Mouse (Mus musculus): ENCODE data around the gene Atp2b1. TPM values are rescaled to one million over a fixed set of nuclear protein-coding genes. Genes with fewer than 3 reads are reported as not detected.

The Atp2b1 gene
- total and polyA plus RNA-seq, 2 experiments from 2014 or later: 189 to 299 TPM

- no peak for TF ChIP-seq CTCF (IDR thresholded peaks at IDR 0.05)
- no peak overlapping the region for H3K4me3 ChIP-seq (ENCODE audit: low read depth, low read length)
- ATAC-seq (ENCODE audit: low FRiP score) (no peak), DNase-seq (ENCODE audit: low spot score) (no peak)
- H3K4me2 ChIP-seq (ENCODE audit: low read depth, low read length, poor library complexity, severe bottlenecking): no peak overlapping the region
- no peak overlapping the region for H3K27ac ChIP-seq (ENCODE audit: low read depth, low read length)
- no peaks in the 10 kb centered on the region for H3K9me3 ChIP-seq (ENCODE audit: low read length)
- H3K36me3 ChIP-seq (ENCODE audit: insufficient read depth, low read length): no peaks in the 10 kb centered on the region
- 77% methylated on average over 8 of the region's 8 CpGs for WGBS
- H3K9ac ChIP-seq (replicated peaks; ENCODE audit: low read length, poor library complexity, severe bottlenecking): no peak overlapping the region
- H3K27me3 ChIP-seq (ENCODE audit: insufficient read depth, low read length): no peaks in the 10 kb centered on the region
- H3K4me1 ChIP-seq (ENCODE audit: insufficient read depth, low read length): 0 out of 2 replicates have a peak, but pooled peaks cover 4% of the 10 kb centered on the region
These were observed 28.8 kb downstream of the Atp2b1 start for GRCm38 (mm10) chr10:98942999-98943398.

- Histone ChIP-seq H3K27ac (ENCODE audit: low read depth, low read length) (no peak overlapping the region), H3K9me3 (ENCODE audit: low read length) (no peaks in the 10 kb centered on the region), H3K4me1 (ENCODE audit: insufficient read depth, low read length) (0 out of 2 replicates have a peak, but pooled peaks cover 4% of the 10 kb centered on the region), H3K4me3 (ENCODE audit: low read depth, low read length) (no peak overlapping the region), H3K36me3 (ENCODE audit: insufficient read depth, low read length) (no peaks in the 10 kb centered on the region), H3K4me2 (ENCODE audit: low read depth, low read length, poor library complexity, severe bottlenecking) (no peak overlapping the region), H3K27me3 (ENCODE audit: insufficient read depth, low read length) (no peaks in the 10 kb centered on the region), H3K9ac (replicated peaks; ENCODE audit: low read length, poor library complexity, severe bottlenecking) (no peak overlapping the region)
- TF ChIP-seq CTCF (IDR thresholded peaks at IDR 0.05): no peak
- ATAC-seq (ENCODE audit: low FRiP score) (no peak), DNase-seq (ENCODE audit: low spot score) (no peak)
- WGBS: 51% methylated on average over 8 of the region's 8 CpGs
These were observed 29.7 kb downstream of the Atp2b1 start for GRCm38 (mm10) chr10:98943894-98944293.

GRCm38 (mm10) chr10:98946031-98946791, 32.0 kb downstream of the Atp2b1 start:
- H3K9ac ChIP-seq (replicated peaks; ENCODE audit: low read length, poor library complexity, severe bottlenecking): no peak overlapping the region
- H3K4me2 ChIP-seq (ENCODE audit: low read depth, low read length, poor library complexity, severe bottlenecking): no peak overlapping the region
- H3K27ac ChIP-seq (ENCODE audit: low read depth, low read length): no peak overlapping the region
- no peaks in the 10 kb centered on the region for H3K36me3 ChIP-seq (ENCODE audit: insufficient read depth, low read length)
- ATAC-seq (ENCODE audit: low FRiP score): no peak
- 71% methylated on average over 9 of the region's 9 CpGs for WGBS
- DNase-seq (ENCODE audit: low spot score): no peak
- H3K4me3 ChIP-seq (ENCODE audit: low read depth, low read length): no peak overlapping the region
- H3K4me1 ChIP-seq (ENCODE audit: insufficient read depth, low read length): 0 out of 2 replicates have a peak, but pooled peaks cover 4% of the 10 kb centered on the region
- no peaks in the 10 kb centered on the region for H3K27me3 ChIP-seq (ENCODE audit: insufficient read depth, low read length)
- H3K9me3 ChIP-seq (ENCODE audit: low read length): no peaks in the 10 kb centered on the region
- TF ChIP-seq CTCF (IDR thresholded peaks at IDR 0.05): peak; percentile 21; the same call in 1 of the 2 replicates

- Histone ChIP-seq H3K36me3 (ENCODE audit: insufficient read depth, low read length) (no peaks in the 10 kb centered on the region), H3K9me3 (ENCODE audit: low read length) (no peaks in the 10 kb centered on the region), H3K9ac (replicated peaks; ENCODE audit: low read length, poor library complexity, severe bottlenecking) (no peak overlapping the region), H3K27me3 (ENCODE audit: insufficient read depth, low read length) (no peaks in the 10 kb centered on the region), H3K4me3 (ENCODE audit: low read depth, low read length) (no peak overlapping the region), H3K27ac (ENCODE audit: low read depth, low read length) (no peak overlapping the region), H3K4me1 (ENCODE audit: insufficient read depth, low read length) (no peaks in the 10 kb centered on the region), H3K4me2 (ENCODE audit: low read depth, low read length, poor library complexity, severe bottlenecking) (no peak overlapping the region)
- 59% methylated on average over 2 of the region's 2 CpGs for WGBS
- DNase-seq (ENCODE audit: low spot score): no peak
- no peak for ATAC-seq (ENCODE audit: low FRiP score)
- no peak for TF ChIP-seq CTCF (IDR thresholded peaks at IDR 0.05)
These were observed 33.0 kb downstream of the Atp2b1 start for GRCm38 (mm10) chr10:98947206-98947605.

GRCm38 (mm10) chr10:98948096-98948495, 33.9 kb downstream of the Atp2b1 start:
- WGBS: 66% methylated on average over 5 of the region's 5 CpGs
- H3K27ac ChIP-seq (ENCODE audit: low read depth, low read length): no peak overlapping the region
- DNase-seq (ENCODE audit: low spot score) (no peak), ATAC-seq (ENCODE audit: low FRiP score) (no peak)
- H3K4me2 ChIP-seq (ENCODE audit: low read depth, low read length, poor library complexity, severe bottlenecking): no peak overlapping the region
- H3K9ac ChIP-seq (replicated peaks; ENCODE audit: low read length, poor library complexity, severe bottlenecking): no peak overlapping the region
- H3K36me3 ChIP-seq (ENCODE audit: insufficient read depth, low read length): no peaks in the 10 kb centered on the region
- no peaks in the 10 kb centered on the region for H3K4me1 ChIP-seq (ENCODE audit: insufficient read depth, low read length)
- TF ChIP-seq CTCF (IDR thresholded peaks at IDR 0.05): no peak
- no peaks in the 10 kb centered on the region for H3K27me3 ChIP-seq (ENCODE audit: insufficient read depth, low read length)
- H3K4me3 ChIP-seq (ENCODE audit: low read depth, low read length): no peak overlapping the region
- H3K9me3 ChIP-seq (ENCODE audit: low read length): no peaks in the 10 kb centered on the region

GRCm38 (mm10) chr10:98949750-98950149, 35.5 kb downstream of the Atp2b1 start:
- Histone ChIP-seq H3K4me1 (ENCODE audit: insufficient read depth, low read length) (no peaks in the 10 kb centered on the region), H3K27ac (ENCODE audit: low read depth, low read length) (no peak overlapping the region), H3K36me3 (ENCODE audit: insufficient read depth, low read length) (no peaks in the 10 kb centered on the region), H3K9me3 (ENCODE audit: low read length) (no peaks in the 10 kb centered on the region), H3K4me2 (ENCODE audit: low read depth, low read length, poor library complexity, severe bottlenecking) (no peak overlapping the region), H3K27me3 (ENCODE audit: insufficient read depth, low read length) (no peaks in the 10 kb centered on the region), H3K4me3 (ENCODE audit: low read depth, low read length) (no peak overlapping the region), H3K9ac (replicated peaks; ENCODE audit: low read length, poor library complexity, severe bottlenecking) (no peak overlapping the region)
- 65% methylated on average over 1 of the region's 1 CpGs for WGBS
- no peak for ATAC-seq (ENCODE audit: low FRiP score)
- DNase-seq (ENCODE audit: low spot score): no peak
- no peak for TF ChIP-seq CTCF (IDR thresholded peaks at IDR 0.05)
